In genomic region chr12:82932706-82933461, GRCm38 (mm10) we compare ENCODE assay signal across 9 mouse cellular contexts.
DNase-seq lines count a peak whose midpoint lies in the region; ATAC-seq and TF ChIP-seq lines count a peak whose summit lies in the region.
"Had no signal": no experiment of that assay in that cellular context is flagged by ENCODE, and none has a peak within 500 bp of the region (broad histone marks: within the 10 kb centered on the region; RNA-seq: fewer than 3 reads in every experiment).

No protein-coding gene starts in this region.

- no peak overlapping the region for H3K9ac ChIP-seq in neural tube, embryonic 15.5 days (replicated peaks)
- H3K9ac ChIP-seq in hindbrain, postnatal 0 days (replicated peaks; ENCODE audit: low read length): no peak overlapping the region

- no peak for ATAC-seq in neural tube, embryonic 15.5 days (ENCODE audit: low FRiP score)
- peak; percentile 88 for ATAC-seq in hindbrain, postnatal 0 days
- ATAC-seq in CD4-positive, CD25-positive, alpha-beta regulatory T cell, adult 4 months: no peak

- H3K4me3 ChIP-seq in neural tube, embryonic 15.5 days (replicated peaks): no peak overlapping the region
- H3K4me3 ChIP-seq in hindbrain, postnatal 0 days (ENCODE audit: low read length): no peak overlapping the region
- no peak overlapping the region for H3K4me3 ChIP-seq in thymus, adult 2 months (ENCODE audit: control insufficient read depth, insufficient read depth, low read length)
- H3K4me3 ChIP-seq: megakaryocyte, embryonic 14.5 days had no signal

- peak overlapping the region; percentile 9; the same call in 1 of the 2 replicates for H3K4me2 ChIP-seq in neural tube, embryonic 15.5 days
- no peak overlapping the region for H3K4me2 ChIP-seq in hindbrain, postnatal 0 days (ENCODE audit: low read depth, low read length)

- H3K27me3 ChIP-seq in neural tube, embryonic 15.5 days (replicated peaks): no peaks in the 10 kb centered on the region
- H3K27me3 ChIP-seq in hindbrain, postnatal 0 days (ENCODE audit: insufficient read depth, low read length): no peaks in the 10 kb centered on the region
- H3K27me3 ChIP-seq in thymus, adult 2 months (ENCODE audit: control insufficient read depth, insufficient read depth, low read length): no peaks in the 10 kb centered on the region

- H3K9me3 ChIP-seq in neural tube, embryonic 15.5 days (replicated peaks): no peaks in the 10 kb centered on the region
- no peaks in the 10 kb centered on the region for H3K9me3 ChIP-seq in hindbrain, postnatal 0 days (ENCODE audit: low read length)
- H3K9me3 ChIP-seq: megakaryocyte, embryonic 14.5 days had no signal

- TF ChIP-seq POLR2A in thymus, adult 2 months (IDR thresholded peaks at IDR 0.05; ENCODE audit: control insufficient read depth, extremely low read depth, insufficient read depth, low read length, poor library complexity): no peak

- WGBS in neural tube, embryonic 15.5 days: 70% methylated on average over 14 of the region's 14 CpGs
- WGBS in hindbrain, postnatal 0 days: 32% methylated on average over 14 of the region's 14 CpGs
- 91% methylated on average over 14 of the region's 14 CpGs for WGBS in thymus, adult 2 months

- H3K36me3 ChIP-seq in neural tube, embryonic 15.5 days: no peaks in the 10 kb centered on the region
- H3K36me3 ChIP-seq in hindbrain, postnatal 0 days (ENCODE audit: insufficient read depth, low read length): no peaks in the 10 kb centered on the region
- no peaks in the 10 kb centered on the region for H3K36me3 ChIP-seq in thymus, adult 2 months (ENCODE audit: control insufficient read depth, insufficient read depth, low read length)

- no peak overlapping the region for H3K27ac ChIP-seq in neural tube, embryonic 15.5 days (replicated peaks)
- H3K27ac ChIP-seq in hindbrain, postnatal 0 days: no peak overlapping the region
- H3K27ac ChIP-seq in thymus, adult 2 months (ENCODE audit: control insufficient read depth, insufficient read depth, low read length): no peak overlapping the region

- H3K4me1 ChIP-seq in neural tube, embryonic 15.5 days: no peaks in the 10 kb centered on the region
- H3K4me1 ChIP-seq in hindbrain, postnatal 0 days (ENCODE audit: insufficient read depth, low read length): no peaks in the 10 kb centered on the region
- no peaks in the 10 kb centered on the region for H3K4me1 ChIP-seq in thymus, adult 2 months (replicated peaks; ENCODE audit: control insufficient read depth, insufficient read depth, low read length)
- H3K4me1 ChIP-seq: megakaryocyte, embryonic 14.5 days had no signal

- TF ChIP-seq CTCF in hindbrain, postnatal 0 days (IDR thresholded peaks at IDR 0.05; ENCODE audit: low read depth): no peak
- TF ChIP-seq CTCF in thymus, adult 2 months (IDR thresholded peaks at IDR 0.05; ENCODE audit: borderline replicate concordance, control insufficient read depth, extremely low read depth, insufficient read depth, low read length, poor library complexity): no peak

- DNase-seq in neural tube, embryonic 10.5 days (ENCODE audit: extremely low spot score, low spot score): no peak
- DNase-seq in cerebellum, adult 11-12 months: peak; percentile 52
- peak; percentile 9 to 35 for DNase-seq in gastrocnemius, adult 8-10 months (ENCODE audit: low spot score in 2 of 2)
- DNase-seq in hindbrain, postnatal 0 days (ENCODE audit: low spot score): peak; percentile 89
- DNase-seq in thymus, adult 2 months: no peak
- no peak for DNase-seq in frontal cortex, adult 2 months (ENCODE audit: extremely low spot score in 1 of 2, low spot score in 1 of 2)

Comparison
In these comparisons a context has a peak if more than half of its experiments do, and no peak if none do; other contexts are left out.
1. DNase-seq: peak in cerebellum, adult 11-12 months (single experiment), gastrocnemius, adult 8-10 months (2 of 2) and hindbrain, postnatal 0 days (single experiment); none in neural tube, embryonic 10.5 days (single experiment), thymus, adult 2 months (single experiment) and frontal cortex, adult 2 months (0 of 2).